Mouse (Mus musculus): ENCODE results near the gene Polk.

GRCm38 (mm10) chr13:96458018-96458417, 84.4 kb downstream of the Polk start:
- no peak for TF ChIP-seq CTCF (IDR thresholded peaks at IDR 0.05; ENCODE audit: control insufficient read depth, insufficient read depth, low read length)
- no peak for TF ChIP-seq POLR2A (IDR thresholded peaks at IDR 0.05; ENCODE audit: borderline replicate concordance, control insufficient read depth, low read depth, low read length)

Data from bone marrow, adult 2 months (tissue).